Mouse (Mus musculus): ENCODE measurements around the gene Gm10428.
A peak's percentile ranks its signal among the peaks of the same experiment; 100 is the strongest.

Gm10428 gene

GRCm38 (mm10) chr11:62788935-62789616, 36.2 kb downstream of the Gm10428 start, which contains the start of gene Zfp286:
Gene Zfp286, minus strand, starts transcription at chr11:62789462.
- DNase-seq (ENCODE audit: low spot score in 2 of 2) = peak; percentile 93 to 95

- no peak for DNase-seq (ENCODE audit: low spot score in 2 of 2)
Measured at GRCm38 (mm10) chr11:62789617-62789936, 36.7 kb downstream of the Gm10428 start.
